Mouse (Mus musculus) heart, embryonic 10.5 days (tissue): ENCODE data around the gene Wwc1. TPM values are rescaled to one million over a fixed set of nuclear protein-coding genes. Genes with fewer than 3 reads are reported as not detected.

ENCODE experiments used
- DNase-seq: peaks from one replicate; pipeline ENCODE4 v3.0.0-alpha.2; 2017; ENCODE audit warnings: low spot score
- H3K27ac ChIP-seq: fragments of 300-500 bp; sonication (generic); 2 replicates; pipeline ENCODE4 v1.5.1; 2016; ENCODE audit warnings: mild to moderate bottlenecking
- H3K27me3 ChIP-seq: fragments of 300-500 bp; sonication (generic); 2 replicates; pipeline ENCODE4 v1.6.1; 2016; ENCODE audit warnings: mild to moderate bottlenecking; ENCODE audit not compliant: poor library complexity, insufficient read depth, severe bottlenecking
- H3K36me3 ChIP-seq: fragments of 300-500 bp; sonication (generic); 2 replicates; pipeline ENCODE4 v1.6.1; 2016; ENCODE audit warnings: mild to moderate bottlenecking, moderate library complexity
- H3K4me1 ChIP-seq: fragments of 300-500 bp; sonication (generic); 2 replicates; pipeline ENCODE4 v1.6.1; 2016; ENCODE audit warnings: mild to moderate bottlenecking
- H3K4me3 ChIP-seq: fragments of 300-500 bp; sonication (generic); 2 replicates; pipeline ENCODE4 v1.5.1; 2016; ENCODE audit warnings: mild to moderate bottlenecking, moderate library complexity
- H3K9me3 ChIP-seq: fragments of 300-500 bp; sonication (generic); 2 replicates; pipeline ENCODE4 v1.6.1; 2016; ENCODE audit warnings: mild to moderate bottlenecking, moderate library complexity
- WGBS: fragments of 180-500 bp; shearing (Covaris S2); methylation state at CpG from one replicate; pipeline ENCODE4 v1.1.7; 2016; 5-methylcytosine and 5-hydroxymethylcytosine counted together
- polyA plus RNA-seq: library from polyadenylated mRNA; unstranded; fragments of >200 nt; fragmentation: Nextera tagmentation; extraction: Ambion mirVana; gene quantifications from 2 replicates; pipeline ENCODE4 v1.2.1, GENCODE M21; 2016

Wwc1 gene
- polyA plus RNA-seq, 1 experiment from 2014 or later = 3.9 TPM

- 91% methylated on average over 6 of the region's 6 CpGs for WGBS
- Histone ChIP-seq H3K9me3 (no peaks in the 10 kb centered on the region), H3K4me3 (no peak overlapping the region), H3K36me3 (no peaks in the 10 kb centered on the region), H3K27ac (no peak overlapping the region), H3K27me3 (no peaks in the 10 kb centered on the region), H3K4me1 (peaks cover 14% of the 10 kb centered on the region)
- no peak for DNase-seq
Measured at GRCm38 (mm10) chr11:35882777-35883176, 97.5 kb downstream of the Wwc1 start.

DNA sequence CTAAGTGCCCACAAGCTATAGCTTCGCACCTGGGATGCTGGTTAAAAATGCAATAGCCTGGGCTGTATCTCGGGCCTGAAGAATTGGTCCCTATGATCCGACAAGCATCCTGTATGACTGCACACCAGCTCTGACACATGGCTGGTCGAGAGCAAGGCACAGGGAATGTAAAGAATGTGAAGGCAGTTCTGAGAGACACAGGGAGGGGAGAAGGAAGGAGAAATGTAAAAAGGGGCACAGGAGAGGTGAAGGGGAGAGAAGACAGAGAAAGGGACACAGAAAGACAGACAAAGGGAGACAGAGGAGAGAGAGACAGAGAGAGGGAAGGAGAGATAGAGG, 101.8 kb downstream of the Wwc1 start:
- WGBS = 20% methylated on average over 4 of the region's 4 CpGs
- peaks cover 5% of the 10 kb centered on the region; the same call in 1 of the 2 replicates for H3K27me3 ChIP-seq
- H3K36me3 ChIP-seq = no peaks in the 10 kb centered on the region
- peak overlapping the region; percentile 72 for H3K27ac ChIP-seq
- no peak overlapping the region for H3K4me3 ChIP-seq
- H3K9me3 ChIP-seq = no peaks in the 10 kb centered on the region
- DNase-seq = no peak
- peaks cover 50% of the 10 kb centered on the region for H3K4me1 ChIP-seq

- Histone ChIP-seq H3K27ac (peak overlapping the region; percentile 72), H3K4me1 (peaks cover 52% of the 10 kb centered on the region), H3K27me3 (peaks cover 5% of the 10 kb centered on the region; the same call in 1 of the 2 replicates), H3K4me3 (no peak overlapping the region), H3K9me3 (no peaks in the 10 kb centered on the region), H3K36me3 (no peaks in the 10 kb centered on the region)
- WGBS = 28% methylated on average over 14 of the region's 14 CpGs
- DNase-seq = no peak
Measured at GRCm38 (mm10) chr11:35877651-35878558, 102.4 kb downstream of the Wwc1 start.

- peaks cover 5% of the 10 kb centered on the region; the same call in 1 of the 2 replicates for H3K27me3 ChIP-seq
- H3K27ac ChIP-seq = peak overlapping the region; percentile 32; the same call in 1 of the 2 replicates
- WGBS = 21% methylated on average over 21 of the region's 21 CpGs
- H3K36me3 ChIP-seq = peaks cover 6% of the 10 kb centered on the region
- H3K4me3 ChIP-seq = peak overlapping the region; percentile 43; the same call in 1 of the 2 replicates
- H3K9me3 ChIP-seq = no peaks in the 10 kb centered on the region
- no peak for DNase-seq
- peaks cover 48% of the 10 kb centered on the region for H3K4me1 ChIP-seq
Measured at GRCm38 (mm10) chr11:35873624-35874244, 106.6 kb downstream of the Wwc1 start.

DNA sequence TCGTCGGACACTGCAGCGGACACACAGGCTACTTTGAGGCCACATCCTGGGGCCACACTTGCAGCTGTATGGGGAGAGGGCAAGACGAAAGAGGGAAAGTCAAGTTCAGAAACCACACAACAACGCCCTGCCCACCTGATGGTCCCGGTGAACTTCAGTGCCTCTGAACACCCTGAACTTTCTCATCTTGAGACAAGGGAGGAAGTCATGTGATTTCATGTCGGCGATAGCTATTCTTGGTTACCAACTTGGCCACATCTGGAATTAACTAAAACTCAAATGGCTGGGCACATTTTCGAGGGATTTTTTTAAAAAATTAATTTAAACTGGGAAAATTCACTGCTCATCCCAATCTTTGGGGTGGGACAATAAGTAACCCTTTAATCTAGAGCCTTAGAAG, 109.4 kb downstream of the Wwc1 start:
- peaks cover 9% of the 10 kb centered on the region for H3K36me3 ChIP-seq
- H3K27me3 ChIP-seq = peaks cover 5% of the 10 kb centered on the region; the same call in 1 of the 2 replicates
- no peak overlapping the region for H3K4me3 ChIP-seq
- WGBS = 81% methylated on average over 9 of the region's 9 CpGs
- peaks cover 29% of the 10 kb centered on the region for H3K4me1 ChIP-seq
- no peaks in the 10 kb centered on the region for H3K9me3 ChIP-seq
- H3K27ac ChIP-seq = no peak overlapping the region
- DNase-seq = no peak

DNA sequence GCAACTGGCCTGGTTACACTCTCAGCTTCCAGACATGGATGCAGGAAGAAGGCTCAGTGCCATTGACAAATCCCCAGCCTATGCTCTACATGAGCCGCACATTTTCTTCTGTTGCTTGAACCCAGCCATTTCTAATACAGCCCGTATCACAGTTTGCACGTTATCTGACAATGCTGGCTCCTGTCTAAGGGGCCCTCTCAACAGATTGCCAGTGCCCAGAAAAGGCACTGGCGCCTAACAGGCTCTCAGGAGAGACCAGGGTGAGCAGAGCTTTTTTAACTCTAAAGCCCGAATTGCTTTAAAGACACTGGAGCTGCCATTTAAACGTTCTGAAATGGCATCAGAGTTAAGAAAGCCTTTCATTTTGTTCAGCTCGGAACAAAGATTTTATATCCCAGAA, 114.2 kb downstream of the Wwc1 start:
- H3K27me3 ChIP-seq = no peaks in the 10 kb centered on the region
- H3K27ac ChIP-seq = peak overlapping the region; percentile 42
- H3K9me3 ChIP-seq = no peaks in the 10 kb centered on the region
- DNase-seq = no peak
- peaks cover 9% of the 10 kb centered on the region for H3K36me3 ChIP-seq
- H3K4me3 ChIP-seq = no peak overlapping the region
- peaks cover 33% of the 10 kb centered on the region for H3K4me1 ChIP-seq
- 45% methylated on average over 7 of the region's 7 CpGs for WGBS

GRCm38 (mm10) chr11:35864981-35865604, 115.2 kb downstream of the Wwc1 start:
- H3K36me3 ChIP-seq = peaks cover 12% of the 10 kb centered on the region
- no peaks in the 10 kb centered on the region for H3K9me3 ChIP-seq
- 33% methylated on average over 9 of the region's 9 CpGs for WGBS
- peak overlapping the region; percentile 37 for H3K27ac ChIP-seq
- H3K27me3 ChIP-seq = no peaks in the 10 kb centered on the region
- peaks cover 33% of the 10 kb centered on the region for H3K4me1 ChIP-seq
- no peak overlapping the region for H3K4me3 ChIP-seq
- no peak for DNase-seq

DNA sequence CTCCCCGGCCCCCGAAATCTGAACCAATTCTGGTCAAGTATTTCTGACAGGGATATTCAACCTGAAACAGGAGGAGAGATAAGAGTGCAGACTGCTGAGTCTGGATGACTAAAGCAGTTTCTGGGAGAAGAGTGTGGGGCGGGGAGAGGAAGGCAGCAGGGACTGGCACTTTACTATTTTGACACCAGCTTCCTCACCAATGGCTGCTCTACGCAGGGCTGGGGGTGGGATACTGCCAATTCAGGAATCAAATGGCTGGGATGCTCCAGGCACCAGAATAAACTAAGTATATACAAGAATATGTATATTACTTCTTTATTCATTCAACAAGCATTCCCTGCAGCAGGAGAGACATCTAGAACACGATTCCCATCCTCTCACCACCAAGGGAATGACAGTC, 116.7 kb downstream of the Wwc1 start:
- Histone ChIP-seq H3K27me3 (no peaks in the 10 kb centered on the region), H3K36me3 (peaks cover 8% of the 10 kb centered on the region), H3K9me3 (no peaks in the 10 kb centered on the region), H3K27ac (no peak overlapping the region), H3K4me3 (no peak overlapping the region), H3K4me1 (peaks cover 35% of the 10 kb centered on the region)
- WGBS = 62% methylated on average over 5 of the region's 5 CpGs
- DNase-seq = no peak

DNA sequence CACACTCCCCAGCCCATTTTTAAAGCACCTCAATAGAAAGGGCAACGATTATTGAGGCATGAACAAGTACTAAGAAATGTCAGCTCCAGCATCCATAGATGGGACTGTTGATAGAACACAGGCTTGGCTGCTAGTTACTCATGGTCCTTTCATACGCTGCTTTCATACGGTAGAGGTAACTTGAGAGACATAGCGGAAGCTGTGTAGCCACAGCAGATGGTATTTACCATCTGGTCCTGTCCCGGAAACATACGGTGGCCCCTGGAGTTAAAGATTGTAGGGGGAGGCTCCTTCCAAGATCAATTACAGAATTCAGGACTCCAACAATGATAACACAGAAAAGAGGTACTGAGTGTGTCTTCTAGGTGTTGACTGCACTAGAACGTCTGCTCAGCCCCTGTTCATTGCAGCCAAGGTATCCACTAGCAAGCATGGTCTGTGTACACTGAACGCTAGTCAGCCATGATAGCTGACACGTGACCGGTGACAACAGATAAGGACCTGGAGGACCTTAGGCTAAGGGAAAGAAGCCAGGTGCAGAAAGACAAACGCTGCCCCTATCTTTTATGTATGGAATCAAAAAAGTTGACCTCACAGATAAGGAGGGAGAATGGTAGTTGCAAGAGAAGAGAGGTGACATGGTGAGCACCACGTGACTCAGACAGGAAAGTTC, 122.8 kb downstream of the Wwc1 start:
- Histone ChIP-seq H3K36me3 (peaks cover 10% of the 10 kb centered on the region; the same call in 1 of the 2 replicates), H3K9me3 (no peaks in the 10 kb centered on the region), H3K4me3 (no peak overlapping the region), H3K27me3 (no peaks in the 10 kb centered on the region), H3K27ac (no peak overlapping the region), H3K4me1 (peaks cover 13% of the 10 kb centered on the region)
- DNase-seq = no peak
- WGBS = 74% methylated on average over 12 of the region's 12 CpGs

DNA sequence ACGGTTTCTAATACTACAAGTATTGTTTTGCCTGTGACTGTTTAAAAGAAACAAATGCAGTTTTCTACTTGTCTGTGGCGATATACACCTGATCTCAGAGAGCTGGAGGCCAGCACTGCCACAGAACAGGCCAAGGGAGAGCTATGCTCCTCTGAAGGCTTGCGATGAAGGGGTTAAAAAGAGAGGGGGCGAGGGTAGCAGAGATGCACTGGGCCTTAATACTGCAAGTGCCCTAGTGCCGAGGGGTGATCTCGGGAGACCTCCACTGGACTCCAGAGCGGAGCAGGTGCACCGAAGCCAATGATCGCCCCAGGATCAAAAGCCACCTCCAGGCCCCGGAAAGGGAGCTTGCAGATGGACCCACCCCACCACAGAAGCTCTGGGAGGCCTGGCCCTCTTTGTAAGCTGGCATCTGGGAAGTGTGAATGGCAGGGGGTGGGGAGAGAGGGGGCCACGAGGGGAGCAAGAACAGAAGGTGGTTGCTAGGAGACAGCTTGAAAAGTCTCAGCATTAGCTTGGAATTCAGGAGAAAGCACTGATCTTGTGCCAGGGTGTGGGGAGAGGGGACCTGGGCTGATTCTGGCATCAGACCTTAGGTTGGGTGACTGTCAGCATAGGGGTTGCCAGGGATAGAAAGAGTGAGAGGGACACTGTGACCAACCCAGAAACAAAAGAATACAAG, 123.8 kb downstream of the Wwc1 start:
- Histone ChIP-seq H3K27me3 (no peaks in the 10 kb centered on the region), H3K36me3 (peaks cover 17% of the 10 kb centered on the region; the same call in 1 of the 2 replicates), H3K9me3 (no peaks in the 10 kb centered on the region), H3K4me1 (peaks cover 13% of the 10 kb centered on the region), H3K27ac (no peak overlapping the region; the same call in 1 of the 2 replicates), H3K4me3 (no peak overlapping the region)
- DNase-seq = no peak
- 74% methylated on average over 11 of the region's 11 CpGs for WGBS

- WGBS = 81% methylated on average over 7 of the region's 9 CpGs
- H3K27me3 ChIP-seq = no peaks in the 10 kb centered on the region
- H3K9me3 ChIP-seq = no peaks in the 10 kb centered on the region
- peaks cover 13% of the 10 kb centered on the region for H3K4me1 ChIP-seq
- H3K4me3 ChIP-seq = no peak overlapping the region
- no peak for DNase-seq
- peaks cover 21% of the 10 kb centered on the region; the same call in 1 of the 2 replicates for H3K36me3 ChIP-seq
- no peak overlapping the region for H3K27ac ChIP-seq
Measured at GRCm38 (mm10) chr11:35855567-35855966, 124.8 kb downstream of the Wwc1 start.

GRCm38 (mm10) chr11:35854941-35855340, 125.4 kb downstream of the Wwc1 start:
- Histone ChIP-seq H3K27ac (no peak overlapping the region), H3K9me3 (no peaks in the 10 kb centered on the region), H3K4me3 (no peak overlapping the region), H3K36me3 (peaks cover 17% of the 10 kb centered on the region; the same call in 1 of the 2 replicates), H3K4me1 (peaks cover 11% of the 10 kb centered on the region), H3K27me3 (no peaks in the 10 kb centered on the region)
- 85% methylated on average over 5 of the region's 5 CpGs for WGBS
- no peak for DNase-seq
